12 mouse cellular contexts compared by ENCODE assay signal in the genomic region with DNA sequence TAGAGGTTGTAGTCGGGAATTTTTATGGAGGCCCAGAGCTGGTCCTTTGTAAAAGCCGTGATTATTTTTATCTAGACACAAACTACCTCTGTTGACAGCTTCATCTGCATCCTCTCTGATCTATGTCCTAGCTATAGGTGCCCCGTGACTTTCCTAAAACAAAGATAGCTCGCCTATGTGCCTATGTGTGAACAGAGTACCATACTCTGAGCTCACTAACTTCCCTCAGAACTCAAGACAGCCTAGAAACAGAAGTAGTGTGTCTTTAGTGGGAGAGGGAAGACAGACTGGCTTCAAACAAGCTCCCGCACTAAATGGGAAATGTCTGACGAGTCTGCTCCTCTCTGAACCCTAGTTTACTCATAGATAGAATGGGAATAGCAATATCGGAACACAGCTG. TPM values are rescaled to one million over a fixed set of nuclear protein-coding genes. Genes with fewer than 3 reads are reported as not detected.
DNase-seq lines count a peak whose midpoint lies in the region; ATAC-seq and TF ChIP-seq lines count a peak whose summit lies in the region.
"Had no signal": no experiment of that assay in that cellular context is flagged by ENCODE, and none has a peak within 500 bp of the region (broad histone marks: within the 10 kb centered on the region; RNA-seq: fewer than 3 reads in every experiment).

No protein-coding gene starts in this region.

- TF ChIP-seq CTCF in layer of hippocampus, adult 2 months (conservative IDR thresholded peaks at IDR 0.05): no peak

- DNase-seq in layer of hippocampus, adult 2 months (ENCODE audit: low spot score in 2 of 2): no peak
- DNase-seq in layer of hippocampus, adult 8-10 months (ENCODE audit: low spot score in 2 of 2): no peak
- no peak for DNase-seq in retina, embryonic 14.5 days (ENCODE audit: low spot score)
- no peak for DNase-seq in embryo, embryonic 10.5 days (ENCODE audit: low spot score)

- peaks cover 75% of the 10 kb centered on the region for H3K4me1 ChIP-seq in erythroblast, embryonic 14.5 days (ENCODE audit: control insufficient read depth)
- peaks cover 33% of the 10 kb centered on the region for H3K4me1 ChIP-seq in forebrain, embryonic 15.5 days
- peaks cover 25% of the 10 kb centered on the region for H3K4me1 ChIP-seq in midbrain, embryonic 13.5 days (replicated peaks)

- no peaks in the 10 kb centered on the region for H3K9me3 ChIP-seq in erythroblast, embryonic 14.5 days (ENCODE audit: control insufficient read depth, low read length)
- H3K9me3 ChIP-seq in forebrain, embryonic 15.5 days: no peaks in the 10 kb centered on the region
- H3K9me3 ChIP-seq in midbrain, embryonic 13.5 days: no peaks in the 10 kb centered on the region

- ATAC-seq in erythroblast, adult 5-6 weeks (replicated peaks; ENCODE audit: low FRiP score, poor library complexity, severe bottlenecking): no peak
- ATAC-seq in forebrain, embryonic 15.5 days (replicated peaks): no peak
- ATAC-seq in midbrain, embryonic 13.5 days: no peak

- WGBS in forebrain, embryonic 15.5 days: 80% methylated on average over 7 of the region's 7 CpGs
- WGBS in midbrain, embryonic 13.5 days: 84% methylated on average over 7 of the region's 7 CpGs

- no peak overlapping the region for H3K9ac ChIP-seq in forebrain, embryonic 15.5 days (replicated peaks)
- no peak overlapping the region for H3K9ac ChIP-seq in midbrain, embryonic 13.5 days (replicated peaks)

- H3K27me3 ChIP-seq in erythroblast, embryonic 14.5 days (ENCODE audit: control insufficient read depth): no peaks in the 10 kb centered on the region
- no peaks in the 10 kb centered on the region for H3K27me3 ChIP-seq in forebrain, embryonic 15.5 days
- no peaks in the 10 kb centered on the region for H3K27me3 ChIP-seq in midbrain, embryonic 13.5 days

- peaks cover 34% of the 10 kb centered on the region for H3K36me3 ChIP-seq in erythroblast, embryonic 14.5 days (ENCODE audit: control insufficient read depth)
- 0 out of 2 replicates have a peak, but pooled peaks cover 2% of the 10 kb centered on the region for H3K36me3 ChIP-seq in forebrain, embryonic 15.5 days
- 0 out of 2 replicates have a peak, but pooled peaks cover 2% of the 10 kb centered on the region for H3K36me3 ChIP-seq in midbrain, embryonic 13.5 days

- peak overlapping the region; percentile 77; the same call in 1 of the 2 replicates for H3K27ac ChIP-seq in layer of hippocampus, adult 2 months
- no peak overlapping the region for H3K27ac ChIP-seq in forebrain, embryonic 15.5 days (replicated peaks)
- H3K27ac ChIP-seq in midbrain, embryonic 13.5 days: no peak overlapping the region

- peak overlapping the region; percentile 70; the same call in 1 of the 2 replicates for H3K4me2 ChIP-seq in forebrain, embryonic 15.5 days (replicated peaks)
- H3K4me2 ChIP-seq in midbrain, embryonic 13.5 days (replicated peaks): peak overlapping the region; percentile 70

- peak overlapping the region; percentile 86 for H3K4me3 ChIP-seq in erythroblast, embryonic 14.5 days (replicated peaks)
- H3K4me3 ChIP-seq in layer of hippocampus, adult 2 months: peak overlapping the region; percentile 72
- no peak overlapping the region for H3K4me3 ChIP-seq in forebrain, embryonic 15.5 days
- H3K4me3 ChIP-seq in midbrain, embryonic 13.5 days (replicated peaks): no peak overlapping the region

RNA-seq across cellular contexts. Expression of a gene that starts 0.7 kb away (rescaled TPM):
- polyA plus RNA-seq in erythroblast, embryonic 14.5 days (2012): 0.81 and 1.1 TPM in 2 replicates
- total RNA-seq in erythroblast, adult 5-6 weeks (2015; ENCODE audit: low replicate concordance): 1.2 and 7.1 TPM in 2 replicates
- 10.1 and 10.2 TPM in 2 replicates for total RNA-seq in erythroblast, adult 5-6 weeks (2017; ENCODE audit: low replicate concordance)
- 10 to 100 TPM; 27.8 to 33.7 TPM for total RNA-seq in layer of hippocampus, adult 2 months (2021)
- 10 to 100 TPM; 36.7 to 46.4 (median 37.5) TPM for total RNA-seq in layer of hippocampus, adult 8-10 months (2022)
- polyA plus RNA-seq in forebrain, embryonic 15.5 days (2015; fragmentation: Nextera tagmentation; extraction: Ambion mirVana): 25.5 and 30.8 TPM in 2 replicates
- polyA plus RNA-seq in midbrain, embryonic 13.5 days (2015; fragmentation: Nextera tagmentation; extraction: Ambion mirVana): 21.8 and 22.7 TPM in 2 replicates

RNA-seq across cellular contexts. Expression of a gene that starts 25.7 kb away (rescaled TPM):
- 3.9 and 5.1 TPM in 2 replicates for polyA plus RNA-seq in erythroblast, embryonic 14.5 days (2012)
- 104 and 121 TPM in 2 replicates for total RNA-seq in erythroblast, adult 5-6 weeks (2015; ENCODE audit: low replicate concordance)
- total RNA-seq in erythroblast, adult 5-6 weeks (2017; ENCODE audit: low replicate concordance): 178 and 181 TPM in 2 replicates
- 10 to 100 TPM; 78.2 to 84.0 TPM for total RNA-seq in layer of hippocampus, adult 2 months (2021)
- 10 to 100 TPM; 72.9 to 81.7 (median 77.2) TPM for total RNA-seq in layer of hippocampus, adult 8-10 months (2022)
- 111 and 113 TPM in 2 replicates for polyA plus RNA-seq in forebrain, embryonic 15.5 days (2015; fragmentation: Nextera tagmentation; extraction: Ambion mirVana)
- 80.4 and 88.8 TPM in 2 replicates for polyA plus RNA-seq in midbrain, embryonic 13.5 days (2015; fragmentation: Nextera tagmentation; extraction: Ambion mirVana)

RNA-seq across cellular contexts. Expression of a gene that starts 28.6 kb away (rescaled TPM):
- polyA plus RNA-seq in erythroblast, embryonic 14.5 days (2012): 8.1 and 12.3 TPM in 2 replicates
- 229 and 240 TPM in 2 replicates for total RNA-seq in erythroblast, adult 5-6 weeks (2015; ENCODE audit: low replicate concordance)
- total RNA-seq in erythroblast, adult 5-6 weeks (2017; ENCODE audit: low replicate concordance): 904 and 907 TPM in 2 replicates
- total RNA-seq in layer of hippocampus, adult 2 months (2021): 100 to 1,000 TPM; 277 to 315 TPM
- 100 to 1,000 TPM; 196 to 459 (median 340) TPM for total RNA-seq in layer of hippocampus, adult 8-10 months (2022)
- 384 and 395 TPM in 2 replicates for polyA plus RNA-seq in forebrain, embryonic 15.5 days (2015; fragmentation: Nextera tagmentation; extraction: Ambion mirVana)
- polyA plus RNA-seq in midbrain, embryonic 13.5 days (2015; fragmentation: Nextera tagmentation; extraction: Ambion mirVana): 464 and 489 TPM in 2 replicates

RNA-seq across cellular contexts. Expression of a gene that starts 32.4 kb away (rescaled TPM):
- not detected in 2 replicates for polyA plus RNA-seq in erythroblast, embryonic 14.5 days (2012)
- total RNA-seq in erythroblast, adult 5-6 weeks (2015; ENCODE audit: low replicate concordance): not detected in 2 replicates
- total RNA-seq in erythroblast, adult 5-6 weeks (2017; ENCODE audit: low replicate concordance): not detected in 2 replicates
- total RNA-seq in layer of hippocampus, adult 2 months (2021): not detected
- not detected for total RNA-seq in layer of hippocampus, adult 8-10 months (2022)
- not detected in 2 replicates for polyA plus RNA-seq in forebrain, embryonic 15.5 days (2015; fragmentation: Nextera tagmentation; extraction: Ambion mirVana)
- 0.19 TPM in 1 of 2 replicates, not detected in the other for polyA plus RNA-seq in midbrain, embryonic 13.5 days (2015; fragmentation: Nextera tagmentation; extraction: Ambion mirVana)
- total RNA-seq: adrenal gland, postnatal 25 days; monocyte, adult 5-6 weeks had no signal
- polyA plus RNA-seq: embryonic facial prominence, embryonic 11.5 days; large intestine, adult 2 months had no signal

RNA-seq across cellular contexts. Expression of a gene that starts 45.3 kb away (rescaled TPM):
- polyA plus RNA-seq in erythroblast, embryonic 14.5 days (2012): 3.0 and 5.0 TPM in 2 replicates
- 308 and 329 TPM in 2 replicates for total RNA-seq in erythroblast, adult 5-6 weeks (2015; ENCODE audit: low replicate concordance)
- 761 and 1,292 TPM in 2 replicates for total RNA-seq in erythroblast, adult 5-6 weeks (2017; ENCODE audit: low replicate concordance)
- total RNA-seq in layer of hippocampus, adult 2 months (2021): 100 to 1,000 TPM in 1 of 2 experiments, 10 to 100 TPM in 1; 96.5 to 102 TPM
- 100 to 1,000 TPM in 2 of 4 experiments, 10 to 100 TPM in 2; 84.9 to 115 (median 99.1) TPM for total RNA-seq in layer of hippocampus, adult 8-10 months (2022)
- polyA plus RNA-seq in forebrain, embryonic 15.5 days (2015; fragmentation: Nextera tagmentation; extraction: Ambion mirVana): 122 and 134 TPM in 2 replicates
- polyA plus RNA-seq in midbrain, embryonic 13.5 days (2015; fragmentation: Nextera tagmentation; extraction: Ambion mirVana): 123 and 126 TPM in 2 replicates

Comparison
In these comparisons a context has a peak if more than half of its experiments do, and no peak if none do; other contexts are left out.
1. H3K4me3 ChIP-seq: peak in erythroblast, embryonic 14.5 days (single experiment) and layer of hippocampus, adult 2 months (single experiment); none in forebrain, embryonic 15.5 days (single experiment) and midbrain, embryonic 13.5 days (single experiment).